ENCODE assay signal across 23 mouse cellular contexts in the genomic region with DNA sequence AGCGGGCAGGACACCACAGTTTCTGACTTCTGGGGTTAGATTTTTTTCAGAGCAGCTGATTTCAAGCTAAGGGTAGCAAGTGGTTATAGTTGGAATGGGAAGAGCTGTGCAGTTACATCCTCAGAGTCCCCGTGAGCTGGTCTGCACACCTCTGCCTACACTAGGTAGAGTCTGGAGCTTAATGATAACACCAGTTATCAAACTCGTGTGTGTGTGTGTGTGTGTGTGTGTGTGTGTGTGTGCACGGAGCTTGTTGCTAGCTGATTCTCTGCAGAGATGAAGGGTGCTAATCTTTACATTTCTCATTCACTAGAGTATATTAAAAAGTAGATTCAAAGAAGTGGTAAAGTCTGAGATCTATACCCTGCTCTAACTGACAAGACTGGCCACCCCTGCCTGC. TPM values are rescaled to one million over a fixed set of nuclear protein-coding genes. Genes with fewer than 3 reads are reported as not detected.
DNase-seq lines count a peak whose midpoint lies in the region; ATAC-seq lines count a peak whose summit lies in the region.
"Had no signal": no experiment of that assay in that cellular context is flagged by ENCODE, and none has a peak within 500 bp of the region (broad histone marks: within the 10 kb centered on the region; RNA-seq: fewer than 3 reads in every experiment).

No protein-coding gene starts in this region.

- no peak overlapping the region for H3K27ac ChIP-seq in liver, embryonic 12.5 days
- H3K27ac ChIP-seq in liver, embryonic 13.5 days: no peak overlapping the region
- H3K27ac ChIP-seq: embryonic facial prominence, embryonic 13.5 days; embryonic facial prominence, embryonic 15.5 days; forebrain, embryonic 10.5 days; forebrain, embryonic 12.5 days had no signal

- no peak overlapping the region for H3K4me2 ChIP-seq in liver, embryonic 12.5 days
- H3K4me2 ChIP-seq in liver, embryonic 13.5 days: no peak overlapping the region
- H3K4me2 ChIP-seq: embryonic facial prominence, embryonic 13.5 days; embryonic facial prominence, embryonic 15.5 days; forebrain, embryonic 12.5 days had no signal

- no peak overlapping the region for H3K4me3 ChIP-seq in liver, embryonic 12.5 days
- no peak overlapping the region for H3K4me3 ChIP-seq in liver, embryonic 13.5 days (replicated peaks)
- H3K4me3 ChIP-seq: embryonic facial prominence, embryonic 13.5 days; embryonic facial prominence, embryonic 15.5 days; erythroblast, embryonic 14.5 days; forebrain, embryonic 10.5 days; forebrain, embryonic 12.5 days had no signal

- DNase-seq in liver: no peak
- DNase-seq in liver, embryonic 13.5 days: no peak
- no peak for DNase-seq in embryo, embryonic 11 days
- no peak for DNase-seq in thymus, adult 18-20 months
- DNase-seq: adrenal gland, adult 8-10 months; adrenal gland, postnatal 14 days; adrenal gland, postnatal 36 days; cerebellum, adult 11-12 months; cerebellum, adult 2 months; cerebellum, adult 9-10 months; cerebellum, postnatal 10 days; cerebellum, postnatal 25 days had no signal

- no peaks in the 10 kb centered on the region for H3K36me3 ChIP-seq in liver, embryonic 12.5 days
- H3K36me3 ChIP-seq in liver, embryonic 13.5 days: no peaks in the 10 kb centered on the region
- H3K36me3 ChIP-seq: embryonic facial prominence, embryonic 13.5 days; embryonic facial prominence, embryonic 15.5 days; forebrain, embryonic 10.5 days; forebrain, embryonic 12.5 days had no signal

- peak; percentile 40; the same call in 1 of the 2 replicates for ATAC-seq in liver, embryonic 12.5 days
- peak; percentile 43; the same call in 1 of the 2 replicates for ATAC-seq in liver, embryonic 13.5 days (ENCODE audit: low read depth)
- 0 out of 2 replicates have a peak, but pooled peaks have one; percentile 22 for ATAC-seq in megakaryocyte-erythroid progenitor cell, adult 5-6 weeks (replicated peaks; ENCODE audit: low FRiP score, low TSS enrichment, poor library complexity, severe bottlenecking)
- ATAC-seq: activated CD4-positive, CD25-positive, alpha-beta regulatory T cell, adult 4 months; forebrain, embryonic 14.5 days; forebrain, embryonic 16.5 days; Patski had no signal

- H3K4me1 ChIP-seq in liver, embryonic 12.5 days: peaks cover 9% of the 10 kb centered on the region
- H3K4me1 ChIP-seq in liver, embryonic 13.5 days (replicated peaks): peaks cover 6% of the 10 kb centered on the region
- H3K4me1 ChIP-seq: embryonic facial prominence, embryonic 15.5 days; forebrain, embryonic 12.5 days had no signal

- H3K27me3 ChIP-seq in liver, embryonic 12.5 days (replicated peaks): no peaks in the 10 kb centered on the region
- H3K27me3 ChIP-seq in liver, embryonic 13.5 days: no peaks in the 10 kb centered on the region
- H3K27me3 ChIP-seq: embryonic facial prominence, embryonic 13.5 days; embryonic facial prominence, embryonic 15.5 days; forebrain, embryonic 12.5 days; Patski had no signal

- WGBS in liver, embryonic 12.5 days (ENCODE audit: insufficient replicate concordance): 41% methylated on average over 4 of the region's 4 CpGs
- 29% methylated on average over 4 of the region's 4 CpGs for WGBS in liver, embryonic 13.5 days (ENCODE audit: insufficient replicate concordance)

- H3K9me3 ChIP-seq in liver, embryonic 12.5 days (replicated peaks): no peaks in the 10 kb centered on the region
- no peaks in the 10 kb centered on the region for H3K9me3 ChIP-seq in liver, embryonic 13.5 days (replicated peaks)
- H3K9me3 ChIP-seq: embryonic facial prominence, embryonic 15.5 days had no signal

- H3K9ac ChIP-seq in liver, embryonic 12.5 days: no peak overlapping the region
- H3K9ac ChIP-seq in liver, embryonic 13.5 days: no peak overlapping the region
- H3K9ac ChIP-seq: embryonic facial prominence, embryonic 13.5 days; embryonic facial prominence, embryonic 15.5 days; forebrain, embryonic 12.5 days had no signal

RNA-seq across cellular contexts. Expression of a gene that starts 25.1 kb away (rescaled TPM):
- 4.3 TPM in 2 replicates for polyA plus RNA-seq in liver, embryonic 12.5 days (2016; fragmentation: Nextera tagmentation; extraction: Ambion mirVana)
- polyA plus RNA-seq in liver, embryonic 13.5 days (2015; fragmentation: Nextera tagmentation; extraction: Ambion mirVana): 2.7 TPM in 2 replicates
- 12.8 and 16.6 TPM in 2 replicates for total RNA-seq in megakaryocyte-erythroid progenitor cell, adult 5-6 weeks (2014; fragmentation: Nextera tagmentation)
- total RNA-seq in megakaryocyte-erythroid progenitor cell, adult 5-6 weeks (2017): 11.7 and 13.6 TPM in 2 replicates

RNA-seq across cellular contexts. Expression of a gene that starts 38.5 kb away (rescaled TPM):
- 71.4 TPM in 2 replicates for polyA plus RNA-seq in liver, embryonic 12.5 days (2016; fragmentation: Nextera tagmentation; extraction: Ambion mirVana)
- 53.0 and 59.6 TPM in 2 replicates for polyA plus RNA-seq in liver, embryonic 13.5 days (2015; fragmentation: Nextera tagmentation; extraction: Ambion mirVana)
- 57.8 and 63.6 TPM in 2 replicates for total RNA-seq in megakaryocyte-erythroid progenitor cell, adult 5-6 weeks (2014; fragmentation: Nextera tagmentation)
- total RNA-seq in megakaryocyte-erythroid progenitor cell, adult 5-6 weeks (2017): 73.7 and 83.3 TPM in 2 replicates
